Mouse (Mus musculus) ES-E14 (cell line): ENCODE data around the gene Rpl13a.

Source experiments
- CHD2 ChIP-seq: IDR thresholded peaks from 2 replicates; pipeline ENCODE4 v1.6.1; 2014; ENCODE audit warnings: mild to moderate bottlenecking, low read depth, low read length, inconsistent platforms
- ZC3H11A ChIP-seq: IDR thresholded peaks from 2 replicates; pipeline ENCODE4 v1.6.1; 2012; ENCODE audit warnings: low read depth, mild to moderate bottlenecking, inconsistent platforms, low read length, borderline replicate concordance
- ZNF384 ChIP-seq: IDR thresholded peaks from 2 replicates; pipeline ENCODE4 v1.6.1; 2012; ENCODE audit warnings: low read depth, low read length, inconsistent platforms

DNA sequence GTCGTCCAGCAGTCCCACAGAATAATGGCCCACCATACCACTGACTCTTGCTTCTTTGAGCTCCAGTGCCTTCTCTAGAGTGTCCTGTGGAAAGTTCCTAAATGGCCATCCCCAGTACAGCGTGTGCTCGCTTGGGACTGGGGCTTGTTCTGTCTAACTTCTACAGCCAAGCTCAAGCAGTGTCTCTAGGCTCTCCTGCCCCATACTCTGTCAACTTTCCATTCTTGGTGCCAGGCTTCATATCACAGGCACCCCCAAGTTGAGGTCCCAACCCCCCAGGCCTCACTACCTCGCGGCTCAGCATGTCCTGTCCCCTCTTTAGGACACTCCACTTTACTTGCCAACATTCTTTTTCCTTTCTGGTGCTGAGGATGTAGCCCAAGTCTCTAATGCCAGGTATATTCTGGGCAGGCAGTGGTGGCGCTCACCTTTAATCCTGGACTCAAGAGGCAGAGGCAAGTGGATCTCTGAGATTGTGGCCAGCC is 31.8 kb upstream of the Rpl13a start:
- no peak for TF ChIP-seq ZC3H11A
- no peak for TF ChIP-seq ZNF384
- no peak for TF ChIP-seq CHD2
